Mouse (Mus musculus): ENCODE data around the gene Cbfa2t3. TPM values are rescaled to one million over a fixed set of nuclear protein-coding genes. Genes with fewer than 3 reads are reported as not detected.
A peak's percentile ranks its signal among the peaks of the same experiment; 100 is the strongest.

Cbfa2t3 gene
- total RNA-seq, 2 experiments from 2014 or later = 18.5 to 25.3 TPM

GRCm38 (mm10) chr8:122670001-122670400 lies 28.9 kb downstream of the Cbfa2t3 start:
- no peak for DNase-seq (ENCODE audit: low spot score)
- intact Hi-C loops (cut with DNase I) = no loop called here

- intact Hi-C loops (cut with DNase I) = no loop called here
- no peak for DNase-seq (ENCODE audit: low spot score)
These were observed 29.5 kb downstream of the Cbfa2t3 start for GRCm38 (mm10) chr8:122669370-122669769.

GRCm38 (mm10) chr8:122667854-122668253 lies 31.1 kb downstream of the Cbfa2t3 start:
- DNase-seq (ENCODE audit: low spot score) = no peak
- intact Hi-C loops (cut with DNase I) = no loop called here

- no peak for DNase-seq (ENCODE audit: low spot score)
- intact Hi-C loops (cut with DNase I) = no loop called here
These were observed 32.1 kb downstream of the Cbfa2t3 start for GRCm38 (mm10) chr8:122666827-122667226.

- intact Hi-C loops (cut with DNase I) = no loop called here
- DNase-seq (ENCODE audit: low spot score) = peak; percentile 45
These were observed 32.6 kb downstream of the Cbfa2t3 start for GRCm38 (mm10) chr8:122666338-122666764.

DNA sequence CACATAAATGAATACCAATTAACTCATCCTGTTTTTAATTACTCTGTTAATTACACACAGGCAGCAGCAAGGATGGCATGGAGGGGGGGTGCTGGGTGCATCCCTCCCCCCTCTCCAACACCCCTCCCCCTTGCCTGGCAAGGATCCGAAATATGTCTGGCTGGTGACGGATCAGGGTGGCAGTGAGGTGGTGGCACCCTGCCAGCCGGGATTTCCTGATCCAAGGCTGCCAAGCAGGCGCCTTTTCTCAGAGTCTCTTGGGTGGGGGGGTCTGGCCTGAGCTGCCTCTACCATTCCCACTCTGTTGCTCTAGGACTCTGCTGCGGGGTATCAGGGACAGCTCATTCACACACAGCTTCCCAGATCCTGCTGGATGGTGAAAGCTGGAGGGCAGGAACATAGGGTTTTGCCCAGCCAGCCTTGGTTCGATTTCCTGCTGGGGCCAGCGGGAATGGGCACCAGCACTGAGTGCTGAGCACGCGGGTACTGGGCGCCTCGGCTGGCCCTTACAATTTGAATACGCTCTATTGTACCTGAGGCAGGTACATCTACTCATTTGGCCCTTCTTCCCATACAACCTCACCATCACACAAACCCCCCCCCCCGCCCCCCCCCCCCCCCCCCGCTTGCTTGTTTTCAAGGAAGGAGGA lies 33.1 kb downstream of the Cbfa2t3 start:
- peak; percentile 56 for DNase-seq (ENCODE audit: low spot score)
- intact Hi-C loops (cut with DNase I) = no loop called here

GRCm38 (mm10) chr8:122665221-122665620 lies 33.7 kb downstream of the Cbfa2t3 start:
- peak; percentile 80 for DNase-seq (ENCODE audit: low spot score)
- intact Hi-C loops (cut with DNase I) = no loop called here

GRCm38 (mm10) chr8:122663670-122664069 lies 35.2 kb downstream of the Cbfa2t3 start:
- intact Hi-C loops (cut with DNase I) = loop anchor here (5.0 kb wide), 1 partner anchor 41 kb away; the partner anchor contains the start of gene Pabpn1l
- DNase-seq (ENCODE audit: low spot score) = no peak

- no peak for DNase-seq (ENCODE audit: low spot score)
- intact Hi-C loops (cut with DNase I) = loop anchor here (5.0 kb wide), 1 partner anchor 41 kb away; the partner anchor contains the start of gene Pabpn1l
These were observed 35.8 kb downstream of the Cbfa2t3 start for GRCm38 (mm10) chr8:122663106-122663505.

- no peak for DNase-seq (ENCODE audit: low spot score)
- intact Hi-C loops (cut with DNase I) = loop anchor here (5.0 kb wide), 1 partner anchor 40 kb away; the partner anchor contains the start of gene Pabpn1l
These were observed 37.0 kb downstream of the Cbfa2t3 start for GRCm38 (mm10) chr8:122661894-122662293.

- intact Hi-C loops (cut with DNase I) = loop anchor here (5.0 kb wide), 1 partner anchor 39 kb away; the partner anchor contains the start of gene Pabpn1l
- peak; percentile 76 for DNase-seq (ENCODE audit: low spot score)
These were observed 37.8 kb downstream of the Cbfa2t3 start for GRCm38 (mm10) chr8:122661138-122661537.

- intact Hi-C loops (cut with DNase I) = loop anchor here (5.0 kb wide), 1 partner anchor 38 kb away; the partner anchor contains the start of gene Pabpn1l
- DNase-seq (ENCODE audit: low spot score) = no peak
These were observed 38.9 kb downstream of the Cbfa2t3 start for GRCm38 (mm10) chr8:122660022-122660421.

GRCm38 (mm10) chr8:122658807-122659160 lies 40.1 kb downstream of the Cbfa2t3 start:
- intact Hi-C loops (cut with DNase I) = no loop called here
- no peak for DNase-seq (ENCODE audit: low spot score)

GRCm38 (mm10) chr8:122658149-122658806 lies 40.6 kb downstream of the Cbfa2t3 start:
- no peak for DNase-seq (ENCODE audit: low spot score)
- intact Hi-C loops (cut with DNase I) = no loop called here

DNA sequence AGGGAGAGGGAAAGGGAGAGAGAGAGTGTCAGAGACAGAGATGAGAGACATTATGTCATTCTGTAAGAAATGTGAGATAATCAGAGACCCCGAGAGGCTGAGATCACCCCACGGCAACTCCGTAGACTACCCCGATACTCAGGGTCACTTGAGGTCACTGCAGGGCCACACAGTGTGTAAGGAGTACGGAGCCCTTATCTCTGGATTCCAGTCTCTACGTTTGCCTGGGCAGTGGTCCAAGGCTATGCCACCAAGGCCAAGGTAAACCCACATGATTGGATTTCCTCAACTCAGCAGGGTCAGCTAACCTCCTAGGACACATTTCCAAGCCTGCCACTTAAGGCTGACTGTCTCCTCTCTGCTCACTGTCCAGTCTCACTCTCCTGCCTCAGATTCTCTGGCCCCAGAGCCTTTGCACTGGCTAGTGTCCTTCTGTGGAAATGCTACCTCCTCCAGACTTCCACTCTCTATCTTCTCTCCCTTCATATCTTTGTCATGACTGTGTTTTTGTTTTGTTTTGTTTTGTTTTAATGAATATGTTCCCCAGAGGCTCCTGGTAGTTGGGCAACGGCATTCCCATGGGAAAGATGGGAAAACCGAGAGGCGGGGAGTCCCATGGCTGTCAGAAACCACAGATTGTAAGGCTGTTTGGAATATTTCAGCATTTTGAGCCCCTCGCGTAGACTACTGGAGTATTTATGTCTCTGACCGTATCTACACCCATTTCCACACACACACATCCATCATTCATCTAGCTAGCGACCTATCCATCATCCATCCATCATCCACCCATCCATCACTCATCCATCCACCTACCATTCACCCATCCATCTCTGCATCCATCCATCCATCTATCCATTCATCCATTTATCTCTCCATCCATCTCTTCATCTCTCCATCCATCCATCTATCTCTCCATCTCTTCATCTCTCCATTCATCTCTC lies 42.6 kb downstream of the Cbfa2t3 start:
- peak; percentile 70 for DNase-seq (ENCODE audit: low spot score)
- intact Hi-C loops (cut with DNase I) = no loop called here

- DNase-seq (ENCODE audit: low spot score) = peak; percentile 71
- intact Hi-C loops (cut with DNase I) = no loop called here
These were observed 44.1 kb downstream of the Cbfa2t3 start for GRCm38 (mm10) chr8:122654768-122655167.

DNA sequence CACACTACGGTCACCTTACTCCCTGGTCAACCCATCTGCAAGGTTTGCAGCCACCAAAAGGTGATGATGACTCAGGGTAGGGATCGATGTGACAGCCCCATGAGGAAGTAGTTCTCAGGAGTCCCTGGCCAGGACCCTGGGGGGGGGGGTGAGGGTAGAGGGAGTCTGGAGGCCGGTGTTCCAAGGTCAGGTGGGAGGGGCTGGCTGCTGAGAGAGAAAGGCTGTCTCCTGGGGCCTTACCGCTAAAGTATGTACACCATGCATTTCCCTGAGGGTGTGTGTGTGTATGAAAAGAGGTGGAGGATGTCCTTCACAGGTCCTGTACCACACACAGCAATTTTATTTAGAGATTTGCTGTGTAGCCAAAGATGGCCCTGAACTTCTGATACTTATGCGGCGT lies 46.3 kb downstream of the Cbfa2t3 start:
- intact Hi-C loops (cut with DNase I) = no loop called here

DNA sequence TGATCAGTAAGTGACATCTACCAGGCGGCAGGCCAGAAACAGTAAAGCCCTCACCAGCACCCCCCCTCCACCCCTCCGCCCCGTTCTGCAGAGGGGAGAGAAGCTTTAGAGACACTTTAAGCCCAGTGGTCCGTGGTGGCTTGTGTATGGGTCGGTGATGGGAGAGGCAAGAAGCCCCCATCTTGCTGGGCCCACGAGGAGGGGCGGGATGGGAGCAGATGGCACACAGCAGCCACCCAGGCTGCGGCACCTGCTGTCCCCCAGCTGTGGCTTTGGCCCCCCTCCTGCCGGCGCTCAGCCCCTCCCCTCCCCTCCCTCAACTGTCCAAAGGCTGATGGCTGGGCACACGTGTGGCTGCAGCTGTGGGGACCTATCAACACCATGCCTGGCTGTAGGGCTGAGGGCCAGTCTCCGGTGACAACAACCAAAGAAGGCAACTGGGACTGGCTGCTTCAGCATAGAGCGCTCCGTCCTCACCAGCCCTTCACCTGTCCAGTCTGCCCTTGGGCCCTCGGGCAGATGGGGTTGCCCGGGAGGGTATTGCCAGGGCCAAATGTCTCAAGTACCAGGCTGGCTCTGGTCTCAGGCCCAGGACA lies 47.5 kb downstream of the Cbfa2t3 start:
- intact Hi-C loops (cut with DNase I) = no loop called here
- no peak for DNase-seq (ENCODE audit: low spot score)

More for the DNA sequence above, 46.3 kb downstream of the Cbfa2t3 start:
- no peak for DNase-seq (ENCODE audit: low spot score)

DNA sequence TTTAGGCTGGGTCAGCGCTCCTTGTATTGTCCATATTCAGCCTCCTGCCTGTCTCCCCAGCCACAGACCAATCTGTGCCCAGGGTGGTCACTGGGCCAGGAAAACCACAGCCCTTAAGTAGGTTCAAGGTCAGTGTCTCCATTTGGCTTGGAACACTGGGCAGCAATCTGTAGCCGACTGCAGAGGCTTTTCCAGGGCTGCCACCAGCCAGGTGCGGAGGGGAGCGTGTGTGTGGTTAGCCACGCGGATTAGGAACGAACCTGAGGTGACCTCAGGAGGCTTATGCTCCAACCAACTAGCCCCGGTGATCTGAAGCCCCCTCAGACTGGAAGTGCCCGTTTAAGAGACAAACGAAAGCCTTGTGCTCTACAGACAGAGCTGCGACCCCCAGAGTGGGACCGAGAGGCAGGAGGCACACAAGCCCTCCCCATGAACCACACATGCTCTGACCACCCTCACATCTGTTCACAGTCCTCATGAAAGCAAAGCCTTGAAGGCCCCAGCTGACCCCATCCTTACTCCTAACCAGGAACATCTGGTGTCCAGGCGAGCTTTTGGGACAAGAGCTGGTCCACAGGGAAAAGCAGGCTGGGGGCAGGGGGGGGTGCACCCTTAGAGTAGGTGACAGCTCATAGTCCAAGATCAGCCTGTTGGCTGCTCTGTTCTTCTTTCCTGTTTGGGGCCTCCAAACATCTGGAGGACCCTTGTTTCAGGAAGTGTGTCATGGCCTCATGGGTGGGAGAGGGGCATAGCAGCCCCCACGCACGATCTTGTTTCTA lies 50.5 kb downstream of the Cbfa2t3 start:
- intact Hi-C loops (cut with DNase I) = no loop called here
- no peak for DNase-seq (ENCODE audit: low spot score)

Data from heart, postnatal 25 days (tissue).